Mouse (Mus musculus): ENCODE measurements around the gene Rnf113a2. TPM values are rescaled to one million over a fixed set of nuclear protein-coding genes. Genes with fewer than 3 reads are reported as not detected.

Gene Rnf113a2
- total and polyA plus RNA-seq, 3 experiments, result 3.7 to 11.7 (median 8.4) TPM

- peak overlapping the region; percentile 78 for H3K9ac ChIP-seq (ENCODE audit: low read depth, low read length)
Measured at GRCm38 (mm10) chr12:84451801-84452200, 34.8 kb downstream of the Rnf113a2 start.

GRCm38 (mm10) chr12:84456911-84457310 lies 39.9 kb downstream of the Rnf113a2 start:
- Histone ChIP-seq H3K79me2 (replicated peaks; ENCODE audit: control insufficient read depth, insufficient read depth, low read length) (peaks cover 6% of the 10 kb centered on the region), H3K27me3 (ENCODE audit: control insufficient read depth, insufficient read depth, low read length) (no peaks in the 10 kb centered on the region), H3K4me3 (no peak overlapping the region), H3K36me3 (ENCODE audit: control insufficient read depth, insufficient read depth, low read length) (no peaks in the 10 kb centered on the region; the same call in none of the 2 replicates), H3K4me1 (ENCODE audit: control insufficient read depth, insufficient read depth, low read length) (peaks cover under 1% of the 10 kb centered on the region), H3K27ac (no peak overlapping the region), H3K9ac (ENCODE audit: low read depth, low read length) (no peak overlapping the region)
- intact Hi-C loops (cut with DNase I), result loop anchor here (10.0 kb wide), 1 partner anchor 308 kb away; no protein-coding TSS in a partner anchor
- TF ChIP-seq CTCF (IDR thresholded peaks at IDR 0.05), result no peak
- WGBS, result 88% methylated on average over 3 of the region's 3 CpGs
- DNase-seq, result no peak

More at GRCm38 (mm10) chr12:84451801-84452200, 34.8 kb downstream of the Rnf113a2 start:
- no peak for DNase-seq
- 0% methylated on average over 11 of the region's 11 CpGs for WGBS
- intact Hi-C loops (cut with DNase I), result loop anchor here (2.0 to 10.0 kb wide), 2 partner anchors 89 to 313 kb away; no protein-coding TSS in a partner anchor
- H3K4me1 ChIP-seq (ENCODE audit: control insufficient read depth, insufficient read depth, low read length), result peaks cover 2% of the 10 kb centered on the region
- H3K27me3 ChIP-seq (ENCODE audit: control insufficient read depth, insufficient read depth, low read length), result no peaks in the 10 kb centered on the region
- no peaks in the 10 kb centered on the region for H3K36me3 ChIP-seq (ENCODE audit: control insufficient read depth, insufficient read depth, low read length)
- H3K4me3 ChIP-seq, result peak overlapping the region; percentile 91
- H3K79me2 ChIP-seq (replicated peaks; ENCODE audit: control insufficient read depth, insufficient read depth, low read length), result peaks cover 8% of the 10 kb centered on the region
- no peak for TF ChIP-seq POLR2A (IDR thresholded peaks at IDR 0.05; ENCODE audit: insufficient read depth, low read depth, low read length)
- TF ChIP-seq CTCF (IDR thresholded peaks at IDR 0.05), result no peak
- no peak for TF ChIP-seq EP300 (IDR thresholded peaks at IDR 0.05; ENCODE audit: insufficient read depth, low read depth, low read length)
- peak overlapping the region; percentile 98 for H3K27ac ChIP-seq

- Histone ChIP-seq H3K9ac (ENCODE audit: low read depth, low read length) (no peak overlapping the region), H3K4me3 (no peak overlapping the region), H3K36me3 (ENCODE audit: control insufficient read depth, insufficient read depth, low read length) (no peaks in the 10 kb centered on the region; the same call in none of the 2 replicates), H3K4me1 (ENCODE audit: control insufficient read depth, insufficient read depth, low read length) (no peaks in the 10 kb centered on the region), H3K79me2 (replicated peaks; ENCODE audit: control insufficient read depth, insufficient read depth, low read length) (no peaks in the 10 kb centered on the region), H3K27me3 (ENCODE audit: control insufficient read depth, insufficient read depth, low read length) (no peaks in the 10 kb centered on the region), H3K27ac (no peak overlapping the region)
- no peak for DNase-seq
- WGBS, result 28% methylated on average over 1 of the region's 1 CpGs
- TF ChIP-seq CTCF (IDR thresholded peaks at IDR 0.05), result peak; percentile 37
- no peak for TF ChIP-seq EP300 (IDR thresholded peaks at IDR 0.05; ENCODE audit: insufficient read depth, low read depth, low read length)
- intact Hi-C loops (cut with DNase I), result loop anchor here (10.0 kb wide), 1 partner anchor 305 kb away; no protein-coding TSS in a partner anchor
Measured at GRCm38 (mm10) chr12:84459845-84460244, 42.8 kb downstream of the Rnf113a2 start.

GRCm38 (mm10) chr12:84461416-84461815 lies 44.4 kb downstream of the Rnf113a2 start:
- WGBS, result 88% methylated on average over 5 of the region's 5 CpGs
- Histone ChIP-seq H3K4me3 (no peak overlapping the region), H3K4me1 (ENCODE audit: control insufficient read depth, insufficient read depth, low read length) (no peaks in the 10 kb centered on the region), H3K9ac (ENCODE audit: low read depth, low read length) (no peak overlapping the region), H3K79me2 (replicated peaks; ENCODE audit: control insufficient read depth, insufficient read depth, low read length) (no peaks in the 10 kb centered on the region), H3K27ac (no peak overlapping the region), H3K27me3 (ENCODE audit: control insufficient read depth, insufficient read depth, low read length) (no peaks in the 10 kb centered on the region), H3K36me3 (ENCODE audit: control insufficient read depth, insufficient read depth, low read length) (no peaks in the 10 kb centered on the region; the same call in none of the 2 replicates)
- intact Hi-C loops (cut with DNase I), result no loop called here
- TF ChIP-seq EP300 (IDR thresholded peaks at IDR 0.05; ENCODE audit: insufficient read depth, low read depth, low read length) (no peak), POLR2A (IDR thresholded peaks at IDR 0.05; ENCODE audit: insufficient read depth, low read depth, low read length) (no peak), CTCF (IDR thresholded peaks at IDR 0.05) (no peak)
- DNase-seq, result no peak

GRCm38 (mm10) chr12:84462856-84463255 lies 45.9 kb downstream of the Rnf113a2 start:
- Histone ChIP-seq H3K4me1 (ENCODE audit: control insufficient read depth, insufficient read depth, low read length) (no peaks in the 10 kb centered on the region), H3K27ac (no peak overlapping the region), H3K79me2 (replicated peaks; ENCODE audit: control insufficient read depth, insufficient read depth, low read length) (no peaks in the 10 kb centered on the region), H3K4me3 (no peak overlapping the region), H3K27me3 (ENCODE audit: control insufficient read depth, insufficient read depth, low read length) (no peaks in the 10 kb centered on the region), H3K36me3 (ENCODE audit: control insufficient read depth, insufficient read depth, low read length) (no peaks in the 10 kb centered on the region; the same call in none of the 2 replicates), H3K9ac (ENCODE audit: low read depth, low read length) (no peak overlapping the region)
- no peak for DNase-seq
- 89% methylated on average over 3 of the region's 3 CpGs for WGBS
- intact Hi-C loops (cut with DNase I), result no loop called here
- TF ChIP-seq EP300 (IDR thresholded peaks at IDR 0.05; ENCODE audit: insufficient read depth, low read depth, low read length) (no peak), POLR2A (IDR thresholded peaks at IDR 0.05; ENCODE audit: insufficient read depth, low read depth, low read length) (no peak), CTCF (IDR thresholded peaks at IDR 0.05) (no peak)

Other genes starting within 250 kb of the Rnf113a2 start
- 10 to 100 TPM; 12.3 to 14.7 TPM for gene Elmsan1, start 198.3 kb upstream of the Rnf113a2 start, total RNA-seq (2021)
- 8.1 and 8.4 TPM in 2 replicates for gene Elmsan1, start 198.3 kb upstream of the Rnf113a2 start, polyA plus RNA-seq (2012; rRNA removed)
- gene Ptgr2, start 132.0 kb upstream of the Rnf113a2 start, total RNA-seq (2021), result 100 to 1,000 TPM; 222 to 248 TPM
- 59.4 and 143 TPM in 2 replicates for gene Ptgr2, start 132.0 kb upstream of the Rnf113a2 start, polyA plus RNA-seq (2012; rRNA removed)
- 10 to 100 TPM; 18.8 to 20.9 TPM for gene Zfp410, start 100.3 kb upstream of the Rnf113a2 start, total RNA-seq (2021)
- gene Zfp410, start 100.3 kb upstream of the Rnf113a2 start, polyA plus RNA-seq (2012; rRNA removed), result 18.4 and 30.3 TPM in 2 replicates
- 100 to 1,000 TPM in 1 of 2 experiments, 10 to 100 TPM in 1; 91.8 to 102 TPM for gene Coq6, start 55.5 kb upstream of the Rnf113a2 start, total RNA-seq (2021)
- gene Coq6, start 55.5 kb upstream of the Rnf113a2 start, polyA plus RNA-seq (2012; rRNA removed), result 104 and 119 TPM in 2 replicates
- gene Fam161b, start 55.4 kb upstream of the Rnf113a2 start, total RNA-seq (2021), result 10 to 100 TPM in 1 of 2 experiments, 1 to 10 TPM in 1; 9.8 to 13.2 TPM
- 4.1 and 6.8 TPM in 2 replicates for gene Fam161b, start 55.4 kb upstream of the Rnf113a2 start, polyA plus RNA-seq (2012; rRNA removed)
- gene Entpd5, start 8.2 kb upstream of the Rnf113a2 start, total RNA-seq (2021), result 10 to 100 TPM; 64.9 to 68.9 TPM
- gene Entpd5, start 8.2 kb upstream of the Rnf113a2 start, polyA plus RNA-seq (2012; rRNA removed), result 38.6 and 88.3 TPM in 2 replicates
- gene Bbof1, start 8.1 kb upstream of the Rnf113a2 start, total RNA-seq (2021), result 1 to 10 TPM; 1.7 to 2.0 TPM
- 0.31 and 0.59 TPM in 2 replicates for gene Bbof1, start 8.1 kb upstream of the Rnf113a2 start, polyA plus RNA-seq (2012; rRNA removed)
- gene Aldh6a1, start 33.8 kb downstream of the Rnf113a2 start, total RNA-seq (2021), result 100 to 1,000 TPM; 189 to 236 TPM
- gene Aldh6a1, start 33.8 kb downstream of the Rnf113a2 start, polyA plus RNA-seq (2012; rRNA removed), result 83.5 and 173 TPM in 2 replicates
- gene Lin52, start 34.2 kb downstream of the Rnf113a2 start, total RNA-seq (2021), result 10 to 100 TPM in 1 of 2 experiments, 1 to 10 TPM in 1; 7.8 to 12.4 TPM
- gene Lin52, start 34.2 kb downstream of the Rnf113a2 start, polyA plus RNA-seq (2012; rRNA removed), result 16.5 and 30.6 TPM in 2 replicates
- not detected for gene Vsx2, start 152.6 kb downstream of the Rnf113a2 start, total RNA-seq (2021)
- gene Vsx2, start 152.6 kb downstream of the Rnf113a2 start, polyA plus RNA-seq (2012; rRNA removed), result not detected in 2 replicates
- gene Abcd4, start 200.2 kb downstream of the Rnf113a2 start, total RNA-seq (2021), result 1 to 10 TPM; 5.3 to 5.8 TPM
- gene Abcd4, start 200.2 kb downstream of the Rnf113a2 start, polyA plus RNA-seq (2012; rRNA removed), result 15.4 and 18.0 TPM in 2 replicates
- not detected for gene Vrtn, start 223.8 kb downstream of the Rnf113a2 start, total RNA-seq (2021)
- not detected in 2 replicates for gene Vrtn, start 223.8 kb downstream of the Rnf113a2 start, polyA plus RNA-seq (2012; rRNA removed)

Data from heart, adult 2 months (tissue).